Mouse (Mus musculus): ENCODE data around the gene Araf. TPM values are rescaled to one million over a fixed set of nuclear protein-coding genes. Genes with fewer than 3 reads are reported as not detected.

Araf gene
- polyA plus RNA-seq, 1 experiment from 2014 or later: 95.7 TPM

DNA sequence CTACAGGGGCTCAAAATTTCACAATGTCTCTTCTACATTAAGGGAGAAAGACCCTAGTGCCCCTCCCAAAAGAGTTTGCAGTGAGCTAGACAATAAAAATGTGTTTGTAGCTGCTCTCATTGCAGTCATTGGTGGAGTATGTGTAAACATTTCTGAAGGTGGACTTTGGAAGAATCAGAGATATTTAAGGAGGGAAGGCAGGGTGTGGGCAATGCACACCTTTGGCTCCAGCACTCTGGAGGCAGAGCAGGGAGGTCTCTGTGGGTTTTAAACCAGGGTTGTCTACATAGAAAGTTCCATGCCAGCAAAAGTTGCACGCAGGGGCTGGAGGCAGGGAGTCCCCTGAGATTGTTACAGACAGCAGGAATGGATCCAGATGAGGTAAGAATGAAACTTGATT is 8.7 kb downstream of the Araf start:
- H3K4me3 ChIP-seq (ENCODE audit: control insufficient read depth in 1 of 2, insufficient read depth in 1 of 2, low read depth in 1 of 2, low read length in 2 of 2): no peak overlapping the region
- H3K36me3 ChIP-seq (ENCODE audit: control insufficient read depth, insufficient read depth, low read length): no peaks in the 10 kb centered on the region
- H3K27me3 ChIP-seq (ENCODE audit: control insufficient read depth, insufficient read depth, low read length): no peaks in the 10 kb centered on the region
- H3K4me1 ChIP-seq (ENCODE audit: control insufficient read depth in 2 of 2, insufficient read depth in 2 of 2, low read length in 2 of 2): no peaks in the 10 kb centered on the region
- H3K27ac ChIP-seq (replicated peaks in 1 of 2; ENCODE audit: control insufficient read depth in 1 of 2, insufficient read depth in 1 of 2, low read depth in 2 of 2, low read length in 2 of 2): no peak overlapping the region
- no peak overlapping the region for H3K4me2 ChIP-seq (ENCODE audit: low read length)
- no peaks in the 10 kb centered on the region for H3K9me3 ChIP-seq (ENCODE audit: control insufficient read depth, low read length)
- no peak for ATAC-seq (ENCODE audit: insufficient number of reproducible peaks, insufficient read depth, low FRiP score, low read depth)
- WGBS: 57% methylated on average over 1 of the region's 1 CpGs
- H3K9ac ChIP-seq (ENCODE audit: low read length): no peak overlapping the region

DNA sequence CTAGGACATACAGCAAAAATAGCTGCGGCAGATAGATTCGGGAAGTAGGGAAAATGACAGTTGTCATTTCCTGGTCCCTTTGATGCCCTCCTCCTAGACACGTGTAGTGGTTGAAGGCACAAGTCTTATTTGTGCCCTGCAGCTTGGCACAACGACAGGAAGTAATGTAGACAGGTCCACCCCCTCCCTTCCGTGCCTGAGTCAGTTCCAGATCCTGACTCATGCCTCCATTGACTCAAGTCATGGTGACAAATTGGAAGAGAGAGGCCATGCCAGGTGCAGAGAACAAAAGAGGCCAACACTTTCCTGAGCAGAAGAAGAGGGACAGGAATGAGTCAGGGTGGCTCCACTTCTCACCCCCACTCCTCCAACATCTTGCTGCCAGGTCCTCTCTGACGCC is 19.4 kb downstream of the Araf start:
- no peaks in the 10 kb centered on the region; a peak in 1 of 4 replicates for H3K4me1 ChIP-seq (ENCODE audit: control insufficient read depth in 2 of 2, insufficient read depth in 2 of 2, low read length in 2 of 2)

DNA sequence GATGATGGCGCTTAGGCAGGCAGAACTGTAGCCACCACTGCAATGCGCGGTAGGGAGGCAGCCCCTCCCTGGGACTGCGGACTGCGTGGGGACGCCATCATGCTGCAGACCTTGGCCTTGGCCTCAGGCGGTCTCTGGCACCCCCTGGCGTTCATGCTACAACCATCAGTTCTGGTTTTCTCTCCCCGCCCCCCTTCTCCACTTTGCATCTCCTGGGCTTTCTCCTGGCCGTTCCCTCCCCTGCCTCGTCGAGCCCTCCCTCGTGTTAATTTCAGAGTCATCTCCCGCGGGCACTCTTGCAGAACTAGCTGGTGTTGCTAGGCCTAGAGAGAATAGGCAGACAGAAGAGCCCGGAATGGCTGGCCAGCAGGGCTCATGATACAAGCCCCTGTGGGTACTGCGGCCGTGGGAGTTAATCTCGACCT is 21.6 kb downstream of the Araf start:
- no peaks in the 10 kb centered on the region for H3K27me3 ChIP-seq (ENCODE audit: control insufficient read depth, insufficient read depth, low read length)
- peak overlapping the region; percentile 4 to 29; a peak in 2 of 4 replicates for H3K27ac ChIP-seq (replicated peaks in 1 of 2; ENCODE audit: control insufficient read depth in 1 of 2, insufficient read depth in 1 of 2, low read depth in 2 of 2, low read length in 2 of 2)
- no peaks in the 10 kb centered on the region for H3K36me3 ChIP-seq (ENCODE audit: control insufficient read depth, insufficient read depth, low read length)
- H3K9me3 ChIP-seq (ENCODE audit: control insufficient read depth, low read length): no peaks in the 10 kb centered on the region
- WGBS: 24% methylated on average over 19 of the region's 19 CpGs
- H3K9ac ChIP-seq (ENCODE audit: low read length): peak overlapping the region; percentile 67
- no peaks in the 10 kb centered on the region; a peak in 1 of 4 replicates for H3K4me1 ChIP-seq (ENCODE audit: control insufficient read depth in 2 of 2, insufficient read depth in 2 of 2, low read length in 2 of 2)
- H3K4me3 ChIP-seq (ENCODE audit: control insufficient read depth in 1 of 2, insufficient read depth in 1 of 2, low read depth in 1 of 2, low read length in 2 of 2): peak overlapping the region; percentile 42 to 43
- peak; percentile 85 for ATAC-seq (ENCODE audit: insufficient number of reproducible peaks, insufficient read depth, low FRiP score, low read depth)
- peak overlapping the region; percentile 73 for H3K4me2 ChIP-seq (ENCODE audit: low read length)

More for the DNA sequence above, 19.4 kb downstream of the Araf start:
- no peaks in the 10 kb centered on the region for H3K36me3 ChIP-seq (ENCODE audit: control insufficient read depth, insufficient read depth, low read length)
- H3K9me3 ChIP-seq (ENCODE audit: control insufficient read depth, low read length): no peaks in the 10 kb centered on the region
- no peak overlapping the region for H3K4me2 ChIP-seq (ENCODE audit: low read length)
- ATAC-seq (ENCODE audit: insufficient number of reproducible peaks, insufficient read depth, low FRiP score, low read depth): no peak
- H3K27ac ChIP-seq (replicated peaks in 1 of 2; ENCODE audit: control insufficient read depth in 1 of 2, insufficient read depth in 1 of 2, low read depth in 2 of 2, low read length in 2 of 2): no peak overlapping the region
- 67% methylated on average over 6 of the region's 6 CpGs for WGBS
- no peak overlapping the region for H3K4me3 ChIP-seq (ENCODE audit: control insufficient read depth in 1 of 2, insufficient read depth in 1 of 2, low read depth in 1 of 2, low read length in 2 of 2)
- no peaks in the 10 kb centered on the region for H3K27me3 ChIP-seq (ENCODE audit: control insufficient read depth, insufficient read depth, low read length)
- H3K9ac ChIP-seq (ENCODE audit: low read length): no peak overlapping the region

DNA sequence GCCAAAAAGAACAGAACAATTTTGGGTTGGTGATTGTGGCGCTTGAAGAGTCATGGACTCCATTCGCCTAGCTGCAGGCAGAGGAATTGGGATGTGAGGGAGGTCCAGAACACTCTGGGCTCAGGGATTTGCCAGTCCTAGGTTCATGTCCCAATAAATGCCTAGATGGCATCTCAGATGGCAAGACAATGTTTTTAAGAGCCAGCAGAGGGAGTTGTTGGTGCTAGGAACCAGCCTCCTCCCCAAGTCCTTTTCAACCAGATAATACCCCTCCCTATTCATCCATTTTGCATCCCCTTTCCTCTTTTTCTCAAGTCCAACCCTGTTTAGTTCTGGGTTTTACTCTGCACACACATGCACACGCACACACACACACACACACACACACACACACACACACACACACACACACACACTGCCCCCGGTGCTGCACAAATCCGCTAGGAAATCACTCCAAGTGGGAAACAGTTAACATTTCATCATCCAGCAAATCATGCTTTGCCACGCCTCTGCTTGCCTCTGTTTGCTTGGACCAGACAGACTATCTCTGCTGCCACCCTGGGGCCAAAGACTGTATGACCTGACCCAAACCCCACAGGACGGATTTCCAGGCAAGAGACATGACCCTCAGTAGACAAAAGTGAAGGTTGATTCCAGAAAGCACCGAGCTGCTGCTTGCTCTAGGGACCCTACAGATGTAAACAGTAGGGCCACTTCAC is 22.3 kb downstream of the Araf start:
- peak overlapping the region; percentile 42 to 43 for H3K4me3 ChIP-seq (ENCODE audit: control insufficient read depth in 1 of 2, insufficient read depth in 1 of 2, low read depth in 1 of 2, low read length in 2 of 2)
- H3K9ac ChIP-seq (ENCODE audit: low read length): peak overlapping the region; percentile 67
- WGBS: 41% methylated on average over 7 of the region's 8 CpGs
- peak overlapping the region; percentile 4 to 29; a peak in 2 of 4 replicates for H3K27ac ChIP-seq (replicated peaks in 1 of 2; ENCODE audit: control insufficient read depth in 1 of 2, insufficient read depth in 1 of 2, low read depth in 2 of 2, low read length in 2 of 2)
- no peaks in the 10 kb centered on the region for H3K9me3 ChIP-seq (ENCODE audit: control insufficient read depth, low read length)
- ATAC-seq (ENCODE audit: insufficient number of reproducible peaks, insufficient read depth, low FRiP score, low read depth): peak; percentile 35; the same call in 1 of the 2 replicates
- no peaks in the 10 kb centered on the region; a peak in 1 of 4 replicates for H3K4me1 ChIP-seq (ENCODE audit: control insufficient read depth in 2 of 2, insufficient read depth in 2 of 2, low read length in 2 of 2)
- H3K27me3 ChIP-seq (ENCODE audit: control insufficient read depth, insufficient read depth, low read length): no peaks in the 10 kb centered on the region
- peak overlapping the region; percentile 73 for H3K4me2 ChIP-seq (ENCODE audit: low read length)
- H3K36me3 ChIP-seq (ENCODE audit: control insufficient read depth, insufficient read depth, low read length): no peaks in the 10 kb centered on the region

DNA sequence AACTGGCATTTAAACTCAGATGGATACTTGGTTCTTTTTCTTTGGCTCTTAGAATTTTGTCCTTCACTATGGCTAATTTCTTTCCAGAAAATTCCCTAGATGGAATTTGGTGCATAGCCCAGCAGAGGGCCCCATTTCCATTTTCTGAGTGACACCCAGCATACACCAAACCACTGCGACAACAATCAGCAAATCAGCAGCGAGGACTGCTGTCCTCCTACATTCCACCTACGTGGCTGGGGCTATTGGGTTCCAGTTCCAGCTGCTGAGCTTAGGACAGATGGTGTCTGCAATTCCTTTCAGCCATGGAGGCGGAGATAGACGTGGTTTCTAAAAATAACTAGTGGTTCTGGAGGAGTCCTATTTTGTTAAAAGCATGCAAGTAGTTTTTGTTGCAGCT is 31.3 kb downstream of the Araf start:
- no peak overlapping the region for H3K4me3 ChIP-seq (ENCODE audit: control insufficient read depth in 1 of 2, insufficient read depth in 1 of 2, low read depth in 1 of 2, low read length in 2 of 2)
- no peaks in the 10 kb centered on the region for H3K9me3 ChIP-seq (ENCODE audit: control insufficient read depth, low read length)
- no peak overlapping the region for H3K9ac ChIP-seq (ENCODE audit: low read length)
- no peak for ATAC-seq (ENCODE audit: insufficient number of reproducible peaks, insufficient read depth, low FRiP score, low read depth)
- no peaks in the 10 kb centered on the region for H3K4me1 ChIP-seq (ENCODE audit: control insufficient read depth in 2 of 2, insufficient read depth in 2 of 2, low read length in 2 of 2)
- no peaks in the 10 kb centered on the region for H3K36me3 ChIP-seq (ENCODE audit: control insufficient read depth, insufficient read depth, low read length)
- WGBS: 15% methylated on average over 5 of the region's 5 CpGs
- no peaks in the 10 kb centered on the region for H3K27me3 ChIP-seq (ENCODE audit: control insufficient read depth, insufficient read depth, low read length)
- 0 out of 4 replicates have a peak overlapping the region, but pooled peaks of 1 of the 2 experiments have one; percentile 8 for H3K27ac ChIP-seq (replicated peaks in 1 of 2; ENCODE audit: control insufficient read depth in 1 of 2, insufficient read depth in 1 of 2, low read depth in 2 of 2, low read length in 2 of 2)
- 0 out of 2 replicates have a peak overlapping the region, but pooled peaks have one; percentile 21 for H3K4me2 ChIP-seq (ENCODE audit: low read length)

DNA sequence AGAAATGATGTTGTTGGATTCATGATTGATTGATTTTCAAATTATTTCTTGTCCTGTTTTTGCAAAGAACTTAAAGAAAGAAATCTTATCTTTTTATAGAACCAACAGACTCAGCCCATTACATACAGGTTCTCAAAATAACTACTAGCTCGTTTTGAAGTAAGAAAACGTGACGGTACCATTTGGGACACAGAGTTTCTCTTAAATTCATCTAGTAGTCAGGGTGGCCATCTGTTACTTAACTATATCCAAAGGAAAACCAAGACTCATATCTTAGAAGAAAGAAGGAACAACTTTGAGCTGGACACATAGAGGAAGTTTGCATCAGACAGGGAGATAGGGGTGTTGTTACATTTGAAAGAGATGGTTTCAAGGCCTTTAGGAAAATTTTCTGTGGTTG is 49.6 kb downstream of the Araf start:
- Histone ChIP-seq H3K4me2 (ENCODE audit: low read length) (no peak overlapping the region), H3K4me3 (ENCODE audit: control insufficient read depth in 1 of 2, insufficient read depth in 1 of 2, low read depth in 1 of 2, low read length in 2 of 2) (no peak overlapping the region), H3K9me3 (ENCODE audit: control insufficient read depth, low read length) (no peaks in the 10 kb centered on the region), H3K36me3 (ENCODE audit: control insufficient read depth, insufficient read depth, low read length) (peaks cover 25% of the 10 kb centered on the region), H3K27ac (replicated peaks in 1 of 2; ENCODE audit: control insufficient read depth in 1 of 2, insufficient read depth in 1 of 2, low read depth in 2 of 2, low read length in 2 of 2) (no peak overlapping the region), H3K27me3 (ENCODE audit: control insufficient read depth, insufficient read depth, low read length) (no peaks in the 10 kb centered on the region), H3K9ac (ENCODE audit: low read length) (no peak overlapping the region), H3K4me1 (ENCODE audit: control insufficient read depth in 2 of 2, insufficient read depth in 2 of 2, low read length in 2 of 2) (no peaks in the 10 kb centered on the region)
- 76% methylated on average over 3 of the region's 3 CpGs for WGBS
- no peak for ATAC-seq (ENCODE audit: insufficient number of reproducible peaks, insufficient read depth, low FRiP score, low read depth)

DNA sequence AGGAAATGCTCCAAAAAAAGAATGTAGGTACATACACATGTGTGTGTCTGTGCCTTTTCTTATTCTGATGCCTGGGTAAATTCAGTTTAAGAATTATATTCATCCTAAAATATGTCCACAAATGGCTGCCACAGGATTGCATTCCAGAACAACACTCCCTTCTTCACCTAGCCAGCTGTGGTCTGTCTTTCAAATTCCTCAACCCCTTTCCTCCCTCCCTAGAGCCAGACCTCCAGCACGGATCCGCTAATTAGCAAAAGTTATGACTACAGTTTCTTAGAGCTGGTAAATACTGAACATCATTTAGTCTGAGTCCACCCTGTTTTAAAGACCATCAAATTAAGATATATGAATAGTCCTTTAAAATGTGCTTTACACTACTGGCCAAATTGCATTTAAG is 50.2 kb downstream of the Araf start:
- peak overlapping the region; percentile 60 for H3K4me2 ChIP-seq (ENCODE audit: low read length)
- no peaks in the 10 kb centered on the region for H3K4me1 ChIP-seq (ENCODE audit: control insufficient read depth in 2 of 2, insufficient read depth in 2 of 2, low read length in 2 of 2)
- peak overlapping the region; percentile 29 to 37; a peak in 2 of 4 replicates for H3K27ac ChIP-seq (replicated peaks in 1 of 2; ENCODE audit: control insufficient read depth in 1 of 2, insufficient read depth in 1 of 2, low read depth in 2 of 2, low read length in 2 of 2)
- no peak overlapping the region; the same call in 1 of the 2 replicates for H3K9ac ChIP-seq (ENCODE audit: low read length)
- H3K36me3 ChIP-seq (ENCODE audit: control insufficient read depth, insufficient read depth, low read length): peaks cover 26% of the 10 kb centered on the region
- peak overlapping the region in 1 of 2 experiments; percentile 58; a peak in 3 of 4 replicates for H3K4me3 ChIP-seq (ENCODE audit: control insufficient read depth in 1 of 2, insufficient read depth in 1 of 2, low read depth in 1 of 2, low read length in 2 of 2)
- 22% methylated on average over 2 of the region's 2 CpGs for WGBS
- no peak for ATAC-seq (ENCODE audit: insufficient number of reproducible peaks, insufficient read depth, low FRiP score, low read depth)
- H3K9me3 ChIP-seq (ENCODE audit: control insufficient read depth, low read length): no peaks in the 10 kb centered on the region
- H3K27me3 ChIP-seq (ENCODE audit: control insufficient read depth, insufficient read depth, low read length): no peaks in the 10 kb centered on the region

Measured in heart, embryonic 14.5 days (tissue).